Mouse (Mus musculus) lung, postnatal 4 days (tissue): ENCODE measurements around the gene Atcay.

Experiments
- DNase-seq, 2 experiments: peaks; one replicate each; pipeline ENCODE4 v3.0.0; 2021

Atcay gene

GRCm38 (mm10) chr10:81198990-81199389 lies 31.6 kb downstream of the Atcay start:
- DNase-seq = no peak

GRCm38 (mm10) chr10:81198230-81198629 lies 32.4 kb downstream of the Atcay start:
- DNase-seq = peak in 1 of 2 experiments; percentile 78

GRCm38 (mm10) chr10:81197305-81197704 lies 33.3 kb downstream of the Atcay start:
- no peak for DNase-seq

DNA sequence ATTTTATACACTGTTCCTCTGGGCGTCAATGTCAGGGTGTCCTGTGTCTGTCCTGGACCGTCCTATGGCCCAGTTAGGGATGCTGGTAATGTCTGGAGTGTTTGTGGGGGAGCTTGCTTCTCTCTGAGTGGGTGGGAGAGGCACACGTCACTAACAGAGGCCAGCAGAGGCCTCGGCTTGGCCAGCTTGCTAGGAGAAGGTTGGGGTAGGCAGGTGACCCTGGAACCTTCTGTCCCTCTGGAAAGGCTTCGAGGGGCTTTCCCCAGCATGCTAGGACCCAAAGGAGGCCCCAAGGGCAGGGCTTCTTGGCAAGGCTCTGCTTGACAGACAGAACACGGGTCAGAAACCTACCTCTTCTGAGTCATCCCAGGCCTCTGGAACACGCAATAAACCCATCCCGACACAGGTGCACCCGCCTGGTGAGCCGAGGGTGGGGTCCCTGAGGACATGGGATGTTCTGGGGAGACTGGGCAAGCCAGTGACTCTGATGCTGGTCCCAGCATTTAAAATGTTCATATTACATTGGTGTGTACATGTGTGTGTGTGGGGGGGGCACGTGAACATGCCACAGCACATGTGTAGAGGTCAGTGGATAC lies 34.1 kb downstream of the Atcay start:
- DNase-seq = no peak

GRCm38 (mm10) chr10:81195300-81195699 lies 35.3 kb downstream of the Atcay start:
- DNase-seq = no peak

- DNase-seq = peak; percentile 64 to 77
Observed at GRCm38 (mm10) chr10:81193991-81194774, 36.5 kb downstream of the Atcay start.

DNA sequence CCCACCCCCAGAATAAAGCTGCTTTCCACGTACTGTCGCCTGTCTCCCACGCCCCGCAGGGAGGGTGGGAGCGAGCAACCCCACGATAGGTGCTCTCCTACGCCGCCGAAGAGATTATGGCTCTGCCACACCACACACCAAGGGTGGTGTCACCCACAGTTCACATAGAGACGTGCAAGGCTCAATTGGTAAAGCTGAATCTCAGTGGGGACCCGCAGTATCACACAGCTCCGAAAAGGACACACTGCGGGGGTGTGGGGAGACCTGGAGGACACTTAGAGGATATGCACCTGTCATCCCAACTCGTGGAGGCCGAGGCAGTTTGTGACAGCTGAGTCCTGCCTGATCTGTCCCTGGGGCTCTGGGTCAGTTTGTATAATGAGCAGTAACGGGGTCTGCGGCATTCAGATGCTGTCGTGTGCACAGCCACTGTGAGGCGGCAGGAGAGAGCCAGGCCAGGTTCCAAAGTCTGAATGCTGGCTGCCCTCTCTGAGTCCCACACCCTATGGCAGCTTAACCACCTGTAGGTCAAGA lies 37.6 kb downstream of the Atcay start:
- peak; percentile 32 to 33 for DNase-seq

GRCm38 (mm10) chr10:81192270-81192967 lies 38.2 kb downstream of the Atcay start:
- DNase-seq = peak; percentile 87 to 93

DNA sequence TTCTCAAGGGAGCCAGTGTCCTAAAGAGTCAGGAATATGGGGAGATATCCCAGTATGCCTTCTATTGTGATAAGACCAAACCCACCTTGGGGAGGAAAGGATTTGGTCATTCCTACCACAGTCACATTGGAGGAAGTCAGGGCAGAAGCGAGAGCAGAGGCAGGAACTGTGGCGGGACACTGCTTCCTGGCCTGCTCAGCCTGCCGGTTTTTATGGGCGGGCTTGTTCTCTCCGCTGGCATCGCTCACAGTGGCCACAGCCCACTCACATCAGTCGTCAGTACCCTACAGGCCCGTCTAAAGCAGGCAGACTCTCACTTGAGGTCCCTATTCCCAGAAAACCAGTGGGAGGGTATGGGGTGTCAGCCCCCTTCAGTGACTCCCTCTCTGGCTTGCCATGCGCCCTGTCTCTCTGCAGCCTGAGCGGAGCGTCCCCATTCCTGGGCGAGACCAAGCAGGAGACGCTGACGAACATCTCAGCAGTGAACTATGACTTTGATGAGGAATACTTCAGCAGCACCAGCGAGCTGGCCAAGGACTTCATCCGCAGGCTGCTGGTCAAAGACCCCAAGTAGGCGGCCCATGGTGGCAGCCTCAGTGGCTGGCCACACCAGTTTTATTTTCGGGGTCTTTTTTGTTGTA lies 39.2 kb downstream of the Atcay start:
- DNase-seq = peak; percentile 55 to 72

- DNase-seq = peak; percentile 42 to 44
Observed at GRCm38 (mm10) chr10:81190912-81191321, 39.7 kb downstream of the Atcay start.

DNA sequence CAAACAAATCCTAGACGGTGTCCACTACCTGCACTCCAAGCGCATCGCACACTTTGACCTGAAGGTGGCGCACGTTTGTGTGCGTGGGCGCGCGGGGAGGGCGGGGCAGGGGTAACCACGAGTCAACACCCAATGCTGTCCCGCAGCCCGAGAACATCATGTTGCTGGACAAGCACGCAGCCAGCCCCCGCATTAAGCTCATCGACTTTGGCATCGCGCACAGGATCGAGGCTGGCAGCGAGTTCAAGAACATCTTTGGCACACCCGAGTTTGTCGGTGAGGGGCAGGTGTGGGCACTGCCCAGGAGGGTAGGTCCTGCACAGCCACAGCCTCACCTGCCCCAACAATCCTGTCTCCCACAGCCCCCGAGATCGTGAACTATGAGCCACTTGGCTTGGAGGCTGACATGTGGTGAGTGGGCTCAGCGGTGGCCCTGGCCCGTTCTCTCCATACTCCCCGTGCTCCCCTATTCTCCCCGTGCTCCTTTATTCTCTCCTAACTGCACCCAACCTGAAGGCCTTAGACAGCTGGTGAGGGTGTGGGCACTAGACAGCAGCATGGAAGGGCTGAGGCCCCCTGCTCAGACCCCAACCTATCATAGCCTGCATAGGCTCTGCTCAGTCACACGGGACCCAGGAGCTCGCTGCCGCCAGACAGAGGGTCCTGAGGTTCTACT lies 40.3 kb downstream of the Atcay start:
- DNase-seq = peak; percentile 53 to 66

DNA sequence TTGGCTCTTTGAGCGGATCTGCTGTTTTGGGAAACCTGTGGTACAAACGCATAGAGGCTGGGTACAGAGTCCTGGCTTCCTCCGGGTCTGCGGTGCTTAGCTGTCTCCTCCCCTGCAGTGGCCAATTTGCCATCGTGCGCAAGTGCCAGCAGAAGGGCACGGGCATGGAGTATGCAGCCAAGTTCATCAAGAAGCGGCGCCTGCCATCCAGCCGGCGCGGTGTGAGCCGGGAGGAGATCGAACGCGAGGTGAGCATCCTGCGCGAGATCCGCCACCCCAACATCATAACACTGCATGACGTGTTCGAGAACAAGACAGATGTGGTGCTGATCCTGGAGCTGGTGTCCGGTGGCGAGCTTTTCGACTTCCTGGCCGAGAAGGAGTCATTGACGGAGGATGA lies 40.8 kb downstream of the Atcay start:
- no peak for DNase-seq

DNA sequence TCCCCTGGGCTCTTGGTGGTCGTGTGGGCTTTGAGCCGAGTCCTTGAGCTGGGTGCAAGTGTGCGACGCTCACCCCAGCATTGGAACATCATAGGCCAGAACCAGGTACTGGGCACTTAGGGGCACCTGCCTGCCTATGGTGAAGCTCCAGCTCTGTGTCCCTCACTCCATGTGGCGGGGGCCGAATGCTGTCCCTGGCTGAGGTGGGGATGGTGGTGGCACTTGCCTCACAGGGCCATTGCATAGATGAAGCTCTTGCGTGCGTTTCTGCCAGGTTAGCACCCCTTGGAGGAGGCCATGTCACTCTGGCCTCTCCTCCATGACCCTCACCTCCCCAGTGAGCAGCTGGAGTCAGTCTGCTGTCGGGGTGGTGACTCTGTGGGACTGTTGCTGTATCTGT lies 43.5 kb downstream of the Atcay start:
- DNase-seq = peak in 1 of 2 experiments; percentile 25

DNA sequence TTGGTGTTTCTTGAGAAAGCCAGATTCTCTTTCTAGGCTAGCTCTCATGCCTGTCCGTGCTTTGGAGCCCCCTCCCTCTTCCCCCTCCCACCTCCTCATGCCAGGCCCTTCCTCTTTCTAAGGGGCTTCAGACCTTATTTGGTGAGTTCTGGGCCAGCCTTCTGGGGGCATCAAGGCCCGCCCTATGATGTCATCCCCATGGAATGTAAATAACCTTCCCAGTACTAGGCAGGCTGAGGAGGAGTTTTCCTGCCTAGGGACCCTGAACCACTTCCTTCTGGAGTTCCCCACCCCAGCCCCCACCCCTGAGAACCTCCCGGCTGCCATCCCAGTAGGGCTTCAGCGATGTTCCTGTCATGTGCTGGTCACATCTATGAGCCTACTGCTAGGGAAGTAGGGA lies 45.9 kb downstream of the Atcay start:
- DNase-seq = peak; percentile 71 to 77

DNA sequence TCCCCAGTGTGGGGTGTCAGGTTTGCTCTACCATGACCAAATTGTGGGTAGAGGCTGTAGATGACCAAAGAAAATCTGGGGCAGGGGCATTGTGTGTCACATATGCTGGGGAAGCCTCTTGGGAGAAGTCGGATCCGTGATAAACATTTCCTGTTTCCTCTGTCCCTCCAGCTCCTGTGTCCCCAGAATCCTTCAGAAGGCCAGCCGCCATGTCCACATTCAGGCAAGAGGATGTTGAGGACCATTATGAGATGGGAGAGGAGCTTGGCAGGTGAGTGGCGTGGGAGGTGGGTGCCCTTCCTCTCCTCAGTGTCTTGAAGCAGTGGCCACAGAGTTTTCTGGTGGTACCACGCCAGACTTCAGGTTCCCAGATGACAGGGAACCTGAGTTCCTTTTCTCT lies 46.8 kb downstream of the Atcay start, which contains the start of gene 4930442H23Rik:
Gene 4930442H23Rik, minus strand, starts transcription at position 45 of the 400 bp plus-strand sequence.
- peak in 1 of 2 experiments; percentile 23 for DNase-seq

DNA sequence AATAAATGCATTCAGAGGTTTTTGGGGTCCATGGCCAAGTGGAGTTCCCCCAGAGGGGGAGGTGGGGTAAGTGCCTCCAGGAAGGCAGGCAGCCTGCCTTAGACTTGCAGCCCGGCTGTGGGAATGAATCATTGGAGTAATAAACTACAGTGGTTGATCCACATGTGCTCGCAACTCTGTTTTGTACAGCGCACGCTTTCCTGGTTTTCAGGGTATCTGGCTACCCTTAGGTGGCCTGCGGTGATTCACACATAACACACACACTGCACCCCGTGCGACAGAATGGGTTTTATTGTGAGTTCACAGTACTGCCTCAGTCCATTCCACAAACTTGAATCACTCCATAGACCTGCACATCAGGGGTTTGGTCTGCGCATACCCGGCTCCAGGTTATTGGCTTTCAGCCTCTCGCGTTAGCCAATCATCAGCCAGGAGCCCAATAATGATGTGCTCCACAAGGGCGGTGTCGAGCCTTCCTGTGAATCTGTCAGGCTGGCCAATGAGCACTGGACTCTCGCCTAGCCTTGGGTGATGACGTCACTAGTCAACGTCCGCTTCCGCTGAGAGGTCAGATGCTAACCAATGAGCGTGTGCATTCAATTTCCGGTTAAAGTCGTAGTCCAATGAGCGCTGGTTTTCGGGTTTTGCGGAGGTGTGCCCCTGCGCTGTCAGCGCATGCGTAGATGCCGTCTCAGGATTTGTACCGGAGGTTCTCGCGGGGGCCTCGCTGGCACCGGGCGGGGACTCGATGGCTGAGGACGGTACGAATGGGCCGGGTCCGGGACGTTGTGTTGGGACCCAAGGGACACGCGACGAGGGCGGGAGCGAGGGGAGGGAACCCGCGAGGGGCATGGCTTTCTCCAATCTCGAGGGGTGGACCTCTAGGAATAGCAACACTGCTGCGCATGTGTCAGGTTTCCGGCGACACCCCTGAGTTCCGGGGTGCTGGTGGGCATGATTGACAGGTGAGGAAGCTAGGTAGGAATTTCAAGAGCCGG lies 48.0 kb downstream of the Atcay start, which contains the start of gene Dapk3:
Gene Dapk3, plus strand, starts transcription at position 670 of the 998 bp plus-strand sequence.
- peak; percentile 98 for DNase-seq

GRCm38 (mm10) chr10:81181860-81182259 lies 48.8 kb downstream of the Atcay start:
- peak in 1 of 2 experiments; percentile 37 for DNase-seq

DNA sequence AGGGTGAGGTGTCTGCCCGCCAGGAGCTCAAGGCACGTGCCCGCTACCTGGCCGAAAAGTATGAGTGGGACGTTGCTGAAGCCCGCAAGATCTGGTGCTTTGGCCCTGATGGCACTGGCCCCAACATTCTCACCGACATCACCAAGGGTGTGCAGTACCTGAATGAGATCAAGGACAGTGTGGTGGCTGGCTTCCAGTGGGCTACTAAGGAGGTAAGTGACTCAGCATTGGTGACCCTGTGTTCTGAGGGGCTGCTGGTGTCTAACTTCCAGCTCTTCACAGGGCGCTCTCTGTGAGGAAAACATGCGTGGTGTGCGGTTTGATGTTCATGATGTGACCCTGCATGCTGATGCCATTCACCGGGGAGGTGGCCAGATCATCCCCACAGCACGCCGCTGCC lies 49.7 kb downstream of the Atcay start:
- no peak for DNase-seq

DNA sequence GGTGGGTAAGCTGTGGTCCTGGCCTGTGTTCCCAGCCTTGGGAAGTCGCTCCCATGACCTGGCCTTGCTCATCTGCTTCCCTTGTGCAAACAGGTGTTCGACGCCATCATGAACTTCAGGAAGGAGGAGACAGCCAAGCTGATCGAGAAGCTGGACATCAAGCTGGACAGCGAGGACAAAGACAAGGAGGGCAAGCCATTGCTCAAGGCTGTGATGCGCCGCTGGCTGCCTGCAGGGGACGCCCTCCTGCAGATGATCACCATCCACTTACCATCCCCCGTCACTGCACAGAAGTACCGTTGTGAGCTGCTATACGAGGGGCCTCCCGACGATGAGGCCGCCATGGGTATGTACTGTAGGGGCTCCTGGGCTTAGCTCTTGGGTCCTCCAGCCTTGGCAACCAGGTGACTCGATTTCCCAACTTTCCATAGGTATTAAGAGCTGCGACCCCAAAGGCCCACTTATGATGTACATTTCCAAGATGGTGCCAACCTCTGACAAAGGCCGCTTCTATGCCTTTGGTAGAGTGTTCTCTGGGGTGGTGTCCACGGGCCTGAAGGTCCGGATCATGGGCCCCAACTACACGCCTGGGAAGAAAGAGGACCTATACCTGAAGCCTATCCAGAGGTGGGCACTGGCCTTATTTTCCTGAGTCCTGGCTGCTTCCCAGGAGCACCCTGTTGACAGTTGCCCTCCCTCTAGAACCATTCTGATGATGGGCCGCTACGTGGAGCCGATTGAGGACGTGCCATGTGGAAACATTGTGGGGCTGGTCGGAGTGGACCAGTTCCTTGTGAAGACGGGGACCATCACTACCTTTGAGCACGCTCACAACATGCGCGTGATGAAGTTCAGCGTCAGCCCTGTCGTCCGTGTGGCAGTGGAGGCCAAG lies 50.9 kb downstream of the Atcay start:
- DNase-seq = no peak

GRCm38 (mm10) chr10:81178927-81179326 lies 51.7 kb downstream of the Atcay start:
- no peak for DNase-seq
